Mouse (Mus musculus): ENCODE results near the gene Slc8b1. TPM values are rescaled to one million over a fixed set of nuclear protein-coding genes. Genes with fewer than 3 reads are reported as not detected.

The Slc8b1 gene
- polyA plus RNA-seq, 1 experiment from 2014 or later, result 5.5 TPM

DNA sequence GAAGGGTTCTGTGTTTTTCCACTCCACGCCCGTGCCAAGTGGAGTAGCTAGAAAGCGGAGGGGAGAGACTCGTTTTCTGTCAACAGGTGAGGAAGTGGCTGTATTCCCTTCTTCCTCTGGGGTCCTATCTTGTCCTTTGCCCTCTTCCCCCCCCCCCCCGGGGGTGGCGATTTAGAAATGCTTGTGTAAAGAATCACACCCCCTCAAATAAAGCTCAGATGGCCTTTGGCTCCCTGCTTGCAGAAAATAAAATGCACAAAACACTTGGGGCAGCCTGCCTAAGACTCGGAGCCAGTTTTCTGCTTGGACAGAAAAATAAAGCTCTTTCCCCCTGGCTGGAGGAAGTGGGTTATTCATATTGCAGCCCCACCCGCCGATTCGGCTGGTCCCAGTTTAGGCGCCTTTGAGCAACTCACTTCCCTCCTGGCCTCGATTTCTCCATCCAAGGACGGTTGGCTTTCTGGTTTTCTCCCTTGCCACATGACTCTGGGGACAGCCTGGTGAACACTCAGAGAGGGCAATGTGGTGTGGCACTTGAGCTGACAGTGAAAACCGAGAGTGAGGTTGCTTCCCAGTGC lies 764 bp downstream of the Slc8b1 start:
- H3K9ac ChIP-seq (ENCODE audit: low read depth, low read length), result peak overlapping the region; percentile 62

DNA sequence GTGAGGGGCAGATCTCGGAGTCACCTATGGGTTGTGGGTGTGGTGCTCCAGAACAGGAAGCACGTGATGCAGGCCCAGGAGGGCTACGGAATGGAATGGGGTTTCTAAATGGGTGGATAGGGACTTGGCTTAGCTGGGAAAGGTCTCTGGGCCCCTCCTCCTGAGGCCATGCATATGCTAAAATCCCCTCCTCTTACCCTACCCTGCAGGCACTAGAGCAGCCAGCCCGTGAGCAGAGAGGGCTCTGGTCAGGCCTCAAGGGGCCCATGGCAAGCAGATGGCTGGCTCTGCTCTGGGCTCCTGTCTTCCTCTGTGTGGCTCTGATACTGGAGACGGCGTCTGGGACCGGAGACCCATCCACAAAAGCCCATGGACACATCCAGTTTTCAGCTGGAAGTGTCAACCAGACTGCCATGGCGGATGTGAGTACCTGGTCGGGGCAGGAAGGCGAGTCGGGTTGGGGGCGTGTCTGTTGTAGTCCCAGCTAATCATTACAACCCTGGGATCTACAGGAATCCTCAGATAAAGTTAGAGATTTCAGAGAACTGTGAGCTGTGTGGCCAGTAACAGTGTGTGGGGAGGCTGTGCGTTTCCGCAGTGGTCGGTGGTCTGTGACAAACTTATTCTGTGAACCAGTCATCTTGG lies 2.1 kb downstream of the Slc8b1 start:
- 54% methylated on average over 15 of the region's 15 CpGs for WGBS

More for the DNA sequence above, 764 bp downstream of the Slc8b1 start:
- Histone ChIP-seq H3K4me2 (peak overlapping the region; percentile 91), H3K4me1 (replicated peaks; ENCODE audit: control insufficient read depth, insufficient read depth, low read length) (peaks cover 20% of the 10 kb centered on the region; the same call in 1 of the 2 replicates), H3K9me3 (ENCODE audit: control insufficient read depth, low read length) (no peaks in the 10 kb centered on the region), H3K4me3 (ENCODE audit: low read depth, low read length) (peak overlapping the region; percentile 62), H3K27me3 (replicated peaks; ENCODE audit: control insufficient read depth, insufficient read depth, low read length) (no peaks in the 10 kb centered on the region), H3K27ac (ENCODE audit: low read depth, low read length) (no peak overlapping the region), H3K36me3 (ENCODE audit: control insufficient read depth, insufficient read depth, low read length) (no peaks in the 10 kb centered on the region)
- WGBS, result 13% methylated on average over 14 of the region's 14 CpGs
- DNase-seq (ENCODE audit: low spot score), result no peak
- ATAC-seq (replicated peaks; ENCODE audit: low FRiP score), result no peak

DNA sequence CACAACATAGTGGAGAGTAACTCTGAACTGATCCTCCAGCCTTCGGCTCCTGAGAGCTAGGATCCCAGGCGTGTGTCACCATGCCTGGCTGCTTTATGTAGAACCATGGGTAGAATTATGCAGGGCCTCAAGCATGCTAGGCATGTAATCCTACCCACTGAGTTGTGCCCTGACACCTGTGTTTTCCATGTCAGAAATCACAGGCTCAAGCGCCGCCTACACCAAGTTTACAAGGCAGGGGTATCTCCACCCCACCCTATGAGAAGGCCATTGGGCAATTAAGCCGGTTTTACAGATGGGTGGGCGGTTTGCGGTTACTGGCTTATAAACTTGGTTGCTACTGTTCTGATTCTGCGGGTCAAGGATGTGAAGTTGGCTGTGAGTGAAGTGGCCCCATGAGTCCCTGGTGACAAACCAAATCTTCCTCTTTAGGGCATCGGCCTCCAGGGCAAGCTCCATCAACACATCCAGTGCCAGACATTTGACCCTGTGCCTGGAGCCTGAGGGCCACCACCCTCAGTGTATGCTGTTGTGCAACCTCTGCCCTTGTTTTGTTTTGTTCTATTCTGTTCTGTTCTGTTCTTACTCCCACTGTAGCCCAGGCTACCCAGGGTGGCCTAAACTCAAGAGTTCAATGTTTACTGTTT lies 3.2 kb downstream of the Slc8b1 start:
- 88% methylated on average over 9 of the region's 9 CpGs for WGBS
- H3K9me3 ChIP-seq (ENCODE audit: control insufficient read depth, low read length), result no peaks in the 10 kb centered on the region
- H3K4me3 ChIP-seq (ENCODE audit: low read depth, low read length), result no peak overlapping the region
- ATAC-seq (replicated peaks; ENCODE audit: low FRiP score), result no peak
- no peaks in the 10 kb centered on the region for H3K36me3 ChIP-seq (ENCODE audit: control insufficient read depth, insufficient read depth, low read length)
- no peak overlapping the region for H3K9ac ChIP-seq (ENCODE audit: low read depth, low read length)
- no peak overlapping the region for H3K27ac ChIP-seq (ENCODE audit: low read depth, low read length)
- H3K4me2 ChIP-seq, result no peak overlapping the region
- DNase-seq (ENCODE audit: low spot score), result no peak
- peaks cover 20% of the 10 kb centered on the region for H3K4me1 ChIP-seq (replicated peaks; ENCODE audit: control insufficient read depth, insufficient read depth, low read length)
- H3K27me3 ChIP-seq (replicated peaks; ENCODE audit: control insufficient read depth, insufficient read depth, low read length), result no peaks in the 10 kb centered on the region

More for the DNA sequence above, 2.1 kb downstream of the Slc8b1 start:
- DNase-seq (ENCODE audit: low spot score), result no peak
- no peak overlapping the region for H3K4me3 ChIP-seq (ENCODE audit: low read depth, low read length)
- no peak for ATAC-seq (replicated peaks; ENCODE audit: low FRiP score)
- H3K27me3 ChIP-seq (replicated peaks; ENCODE audit: control insufficient read depth, insufficient read depth, low read length), result no peaks in the 10 kb centered on the region
- H3K27ac ChIP-seq (ENCODE audit: low read depth, low read length), result no peak overlapping the region
- no peaks in the 10 kb centered on the region for H3K9me3 ChIP-seq (ENCODE audit: control insufficient read depth, low read length)
- H3K4me2 ChIP-seq, result peak overlapping the region; percentile 33
- no peaks in the 10 kb centered on the region for H3K36me3 ChIP-seq (ENCODE audit: control insufficient read depth, insufficient read depth, low read length)
- no peak overlapping the region for H3K9ac ChIP-seq (ENCODE audit: low read depth, low read length)
- H3K4me1 ChIP-seq (replicated peaks; ENCODE audit: control insufficient read depth, insufficient read depth, low read length), result peaks cover 20% of the 10 kb centered on the region

DNA sequence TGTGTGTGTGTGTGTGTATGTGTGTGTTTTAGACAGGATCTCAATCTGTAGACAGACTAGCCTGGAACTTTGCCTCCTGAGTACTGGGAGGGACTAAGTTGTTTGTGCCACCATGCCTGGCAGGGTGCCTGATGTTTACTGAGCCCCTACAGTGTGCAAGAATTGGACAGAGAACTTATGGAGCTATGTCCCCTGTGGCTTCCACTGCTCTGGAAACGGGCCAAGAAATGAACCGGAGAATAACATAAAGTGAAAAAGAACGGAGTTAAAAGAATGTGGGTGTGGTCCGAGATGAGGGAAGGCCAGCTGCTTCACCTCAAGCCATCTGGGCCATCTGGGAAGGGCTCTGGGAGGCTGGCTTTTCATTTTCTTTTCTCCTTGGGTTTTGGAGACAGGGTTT lies 3.8 kb downstream of the Slc8b1 start:
- WGBS, result 62% methylated on average over 4 of the region's 4 CpGs
- Histone ChIP-seq H3K4me2 (no peak overlapping the region), H3K27me3 (replicated peaks; ENCODE audit: control insufficient read depth, insufficient read depth, low read length) (no peaks in the 10 kb centered on the region), H3K9ac (ENCODE audit: low read depth, low read length) (no peak overlapping the region), H3K4me1 (replicated peaks; ENCODE audit: control insufficient read depth, insufficient read depth, low read length) (peaks cover 20% of the 10 kb centered on the region), H3K36me3 (ENCODE audit: control insufficient read depth, insufficient read depth, low read length) (no peaks in the 10 kb centered on the region), H3K9me3 (ENCODE audit: control insufficient read depth, low read length) (no peaks in the 10 kb centered on the region), H3K4me3 (ENCODE audit: low read depth, low read length) (no peak overlapping the region), H3K27ac (ENCODE audit: low read depth, low read length) (no peak overlapping the region)
- ATAC-seq (replicated peaks; ENCODE audit: low FRiP score) (no peak), DNase-seq (ENCODE audit: low spot score) (no peak)

DNA sequence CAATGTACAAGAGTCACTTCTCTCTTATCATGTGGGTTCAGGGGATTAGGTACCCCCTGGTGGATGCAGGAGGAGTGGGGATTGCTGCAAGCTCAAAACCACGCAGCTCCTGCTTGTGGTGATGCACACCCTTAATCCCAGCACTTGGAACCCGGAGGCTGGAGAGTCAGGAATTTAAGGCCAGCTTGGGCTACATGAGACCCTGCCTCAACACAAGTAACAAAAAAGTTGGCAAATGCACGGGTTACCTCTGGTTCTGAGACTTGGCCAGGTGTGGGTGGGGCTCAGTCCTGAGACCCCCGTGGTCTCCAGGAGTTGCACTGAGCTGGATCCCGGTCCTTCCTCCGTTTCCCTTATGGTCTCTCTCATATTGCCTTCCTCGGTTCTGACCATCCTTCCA lies 4.5 kb downstream of the Slc8b1 start:
- WGBS, result 75% methylated on average over 7 of the region's 7 CpGs
- Histone ChIP-seq H3K9ac (ENCODE audit: low read depth, low read length) (no peak overlapping the region), H3K4me1 (replicated peaks; ENCODE audit: control insufficient read depth, insufficient read depth, low read length) (peaks cover 19% of the 10 kb centered on the region)

DNA sequence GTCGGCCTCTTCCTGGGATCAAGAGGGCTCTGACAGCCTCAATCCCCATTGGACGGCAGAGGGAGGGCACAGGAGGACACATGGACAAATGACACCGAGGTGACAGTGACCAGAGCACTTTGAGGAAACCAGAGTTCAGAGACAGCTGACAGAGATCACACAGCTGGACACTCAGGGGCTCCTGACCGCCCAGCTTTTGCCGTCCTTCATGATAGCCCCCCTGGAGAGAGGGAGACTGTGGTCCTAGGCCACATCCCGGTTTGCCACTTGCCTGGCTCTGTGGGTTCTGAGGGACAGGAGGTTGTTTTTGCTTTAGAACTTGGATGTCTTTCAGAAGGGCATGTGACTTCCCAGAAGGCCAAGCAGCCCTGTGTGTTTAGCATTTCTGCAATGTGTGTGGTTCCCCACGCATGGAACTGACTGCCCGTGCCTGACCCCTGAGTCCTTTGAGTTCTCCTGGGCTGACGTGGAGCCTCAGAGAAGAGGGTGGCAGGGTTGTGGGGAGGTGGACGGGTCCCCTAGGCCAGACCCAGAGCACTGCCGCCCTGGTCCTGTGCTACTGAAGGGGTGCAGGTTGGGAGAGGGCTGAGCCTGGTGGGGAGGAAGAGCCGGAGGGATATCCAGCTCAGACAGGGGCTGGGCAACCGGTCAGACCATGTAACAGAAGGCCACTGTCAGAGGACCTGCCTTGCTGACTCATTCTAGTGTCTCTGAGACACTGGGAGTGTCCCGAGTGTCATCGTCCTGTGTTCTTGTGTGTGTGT lies 5.4 kb downstream of the Slc8b1 start:
- no peak for DNase-seq (ENCODE audit: low spot score)
- ATAC-seq (replicated peaks; ENCODE audit: low FRiP score), result peak; percentile 30; the same call in 1 of the 2 replicates
- Histone ChIP-seq H3K9me3 (ENCODE audit: control insufficient read depth, low read length) (no peaks in the 10 kb centered on the region), H3K27me3 (replicated peaks; ENCODE audit: control insufficient read depth, insufficient read depth, low read length) (no peaks in the 10 kb centered on the region), H3K36me3 (ENCODE audit: control insufficient read depth, insufficient read depth, low read length) (no peaks in the 10 kb centered on the region), H3K9ac (ENCODE audit: low read depth, low read length) (no peak overlapping the region), H3K27ac (ENCODE audit: low read depth, low read length) (no peak overlapping the region), H3K4me1 (replicated peaks; ENCODE audit: control insufficient read depth, insufficient read depth, low read length) (peaks cover 15% of the 10 kb centered on the region), H3K4me3 (ENCODE audit: low read depth, low read length) (no peak overlapping the region), H3K4me2 (no peak overlapping the region)
- 55% methylated on average over 15 of the region's 15 CpGs for WGBS

More for the DNA sequence above, 4.5 kb downstream of the Slc8b1 start:
- Histone ChIP-seq H3K36me3 (ENCODE audit: control insufficient read depth, insufficient read depth, low read length) (no peaks in the 10 kb centered on the region), H3K4me3 (ENCODE audit: low read depth, low read length) (no peak overlapping the region), H3K27me3 (replicated peaks; ENCODE audit: control insufficient read depth, insufficient read depth, low read length) (no peaks in the 10 kb centered on the region), H3K4me2 (no peak overlapping the region), H3K9me3 (ENCODE audit: control insufficient read depth, low read length) (no peaks in the 10 kb centered on the region), H3K27ac (ENCODE audit: low read depth, low read length) (no peak overlapping the region)
- DNase-seq (ENCODE audit: low spot score) (no peak), ATAC-seq (replicated peaks; ENCODE audit: low FRiP score) (no peak)

DNA sequence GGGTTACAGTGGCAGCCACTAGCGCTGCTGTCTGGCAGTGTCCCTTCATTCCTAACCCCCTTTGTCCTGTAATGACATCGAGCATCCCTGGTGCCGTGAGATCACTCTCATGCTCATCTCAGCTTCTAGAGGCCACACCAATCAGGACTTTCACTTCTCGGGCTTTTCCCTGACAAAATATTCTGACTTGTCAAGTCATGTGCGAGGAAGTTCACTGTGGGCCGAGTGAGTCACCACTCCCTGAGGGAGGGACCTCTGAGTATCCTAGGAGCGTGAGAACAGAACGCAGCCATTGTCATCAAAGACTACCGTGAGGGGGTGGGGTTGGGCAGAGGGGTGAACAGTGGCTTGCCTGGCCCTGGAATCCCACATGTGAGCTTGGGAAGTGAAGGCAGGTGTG lies 6.6 kb downstream of the Slc8b1 start:
- H3K36me3 ChIP-seq (ENCODE audit: control insufficient read depth, insufficient read depth, low read length), result no peaks in the 10 kb centered on the region
- WGBS, result 63% methylated on average over 9 of the region's 9 CpGs
- no peak overlapping the region for H3K27ac ChIP-seq (ENCODE audit: low read depth, low read length)
- H3K9me3 ChIP-seq (ENCODE audit: control insufficient read depth, low read length), result no peaks in the 10 kb centered on the region
- H3K4me3 ChIP-seq (ENCODE audit: low read depth, low read length), result no peak overlapping the region
- H3K9ac ChIP-seq (ENCODE audit: low read depth, low read length), result no peak overlapping the region
- no peak overlapping the region for H3K4me2 ChIP-seq
- DNase-seq (ENCODE audit: low spot score), result no peak
- H3K27me3 ChIP-seq (replicated peaks; ENCODE audit: control insufficient read depth, insufficient read depth, low read length), result no peaks in the 10 kb centered on the region
- peaks cover 11% of the 10 kb centered on the region for H3K4me1 ChIP-seq (replicated peaks; ENCODE audit: control insufficient read depth, insufficient read depth, low read length)
- no peak for ATAC-seq (replicated peaks; ENCODE audit: low FRiP score)

DNA sequence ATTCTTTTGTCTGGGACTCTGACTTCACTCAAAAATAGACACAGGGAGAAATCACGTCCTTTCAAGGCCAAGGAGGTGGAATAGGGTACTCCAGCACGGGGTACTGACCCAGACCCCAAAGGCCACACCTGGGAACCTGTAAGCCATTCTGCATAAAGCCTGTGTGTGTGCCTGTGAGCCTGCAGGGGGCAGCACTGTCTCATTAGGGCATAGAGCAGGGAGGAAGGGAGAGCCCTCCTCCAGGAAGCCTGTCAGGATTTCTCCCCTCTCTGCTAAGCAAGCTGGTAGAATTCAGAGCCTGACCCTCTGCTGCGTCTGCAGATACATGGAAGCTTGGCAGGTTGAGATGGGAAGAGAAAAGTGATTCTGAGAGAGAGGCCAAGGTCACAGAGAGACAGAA lies 11.7 kb downstream of the Slc8b1 start:
- no peak for ATAC-seq (replicated peaks; ENCODE audit: low FRiP score)
- Histone ChIP-seq H3K4me2 (no peak overlapping the region), H3K9ac (ENCODE audit: low read depth, low read length) (no peak overlapping the region), H3K27ac (ENCODE audit: low read depth, low read length) (no peak overlapping the region), H3K4me3 (ENCODE audit: low read depth, low read length) (no peak overlapping the region), H3K27me3 (replicated peaks; ENCODE audit: control insufficient read depth, insufficient read depth, low read length) (no peaks in the 10 kb centered on the region), H3K9me3 (ENCODE audit: control insufficient read depth, low read length) (no peaks in the 10 kb centered on the region), H3K36me3 (ENCODE audit: control insufficient read depth, insufficient read depth, low read length) (no peaks in the 10 kb centered on the region; the same call in 1 of the 2 replicates), H3K4me1 (replicated peaks; ENCODE audit: control insufficient read depth, insufficient read depth, low read length) (peaks cover 9% of the 10 kb centered on the region; the same call in 1 of the 2 replicates)
- WGBS, result 76% methylated on average over 3 of the region's 3 CpGs
- no peak for DNase-seq (ENCODE audit: low spot score)
